Mouse (Mus musculus): ENCODE results near the gene Unc79. TPM values are rescaled to one million over a fixed set of nuclear protein-coding genes. Genes with fewer than 3 reads are reported as not detected.

The Unc79 gene
- polyA plus RNA-seq, 1 experiment from 2014 or later = 4.0 TPM

DNA sequence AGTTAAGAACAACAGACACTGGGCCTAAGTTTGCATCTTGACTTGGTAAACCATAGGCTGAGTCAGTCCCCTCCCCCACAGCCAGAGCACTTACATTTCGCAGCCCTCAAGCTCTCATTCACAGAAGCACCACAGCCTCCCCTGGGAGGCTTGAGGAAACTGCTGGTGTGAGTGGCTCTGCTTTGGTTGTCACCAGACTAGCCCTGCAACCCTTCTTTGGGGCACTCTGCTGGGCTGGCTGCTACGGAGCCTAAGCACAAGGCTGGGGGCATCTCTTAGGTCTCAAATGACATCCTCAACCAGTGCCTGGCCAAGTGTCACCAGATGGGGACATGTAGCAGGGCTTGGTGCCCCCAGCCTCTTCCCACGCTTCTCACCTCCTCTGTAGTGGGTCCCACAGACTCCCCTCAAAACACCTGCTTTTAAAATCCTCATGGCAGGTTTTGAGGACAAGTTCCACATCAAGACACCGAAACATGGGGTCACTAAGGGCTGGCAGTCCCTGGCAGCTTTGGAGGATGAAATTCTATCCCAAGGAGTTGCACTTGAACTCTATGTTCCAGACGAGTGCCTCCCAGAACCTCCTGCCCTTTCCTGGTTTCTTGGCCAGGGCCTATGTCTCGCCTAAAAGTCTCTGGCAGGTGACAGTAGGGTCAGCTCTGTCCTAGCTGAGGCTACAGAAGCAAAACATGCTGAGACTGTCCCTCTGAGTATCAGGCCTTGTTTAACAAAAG lies 267.4 kb downstream of the Unc79 start:
- Histone ChIP-seq H3K27me3 (replicated peaks) (no peaks in the 10 kb centered on the region), H3K9ac (no peak overlapping the region), H3K4me1 (peaks cover 25% of the 10 kb centered on the region), H3K9me3 (no peaks in the 10 kb centered on the region), H3K4me2 (replicated peaks) (no peak overlapping the region), H3K27ac (no peak overlapping the region), H3K4me3 (no peak overlapping the region), H3K36me3 (no peaks in the 10 kb centered on the region)
- 0 out of 2 replicates have a peak, but pooled peaks have one; percentile 15 for ATAC-seq (ENCODE audit: low FRiP score, low read depth)
- WGBS = 74% methylated on average over 6 of the region's 6 CpGs

DNA sequence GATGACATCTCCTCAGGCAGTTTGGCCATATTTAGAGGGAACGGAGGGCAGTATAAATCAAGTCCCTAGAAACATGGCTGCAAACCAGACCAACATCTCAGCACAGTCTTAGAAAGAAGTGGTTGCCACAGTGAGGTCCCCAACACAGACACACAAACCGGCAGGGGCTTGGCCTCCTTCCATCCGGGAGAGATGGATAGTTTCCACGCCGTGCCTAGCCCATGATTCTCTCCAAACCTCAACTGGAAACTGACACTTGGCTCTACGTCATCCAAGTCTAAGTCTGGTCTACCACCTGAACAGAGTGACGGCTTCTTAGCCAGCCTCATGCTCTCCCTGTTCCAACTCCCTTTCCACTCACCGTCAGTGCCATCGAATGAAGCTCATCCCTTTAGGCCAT lies 275.0 kb downstream of the Unc79 start:
- Histone ChIP-seq H3K27ac (no peak overlapping the region), H3K4me2 (replicated peaks) (no peak overlapping the region), H3K27me3 (replicated peaks) (no peaks in the 10 kb centered on the region; the same call in 1 of the 2 replicates), H3K4me1 (no peaks in the 10 kb centered on the region; the same call in 1 of the 2 replicates), H3K9me3 (no peaks in the 10 kb centered on the region), H3K9ac (no peak overlapping the region), H3K36me3 (no peaks in the 10 kb centered on the region), H3K4me3 (no peak overlapping the region)
- no peak for ATAC-seq (ENCODE audit: low FRiP score, low read depth)
- WGBS = 93% methylated on average over 9 of the region's 9 CpGs

DNA sequence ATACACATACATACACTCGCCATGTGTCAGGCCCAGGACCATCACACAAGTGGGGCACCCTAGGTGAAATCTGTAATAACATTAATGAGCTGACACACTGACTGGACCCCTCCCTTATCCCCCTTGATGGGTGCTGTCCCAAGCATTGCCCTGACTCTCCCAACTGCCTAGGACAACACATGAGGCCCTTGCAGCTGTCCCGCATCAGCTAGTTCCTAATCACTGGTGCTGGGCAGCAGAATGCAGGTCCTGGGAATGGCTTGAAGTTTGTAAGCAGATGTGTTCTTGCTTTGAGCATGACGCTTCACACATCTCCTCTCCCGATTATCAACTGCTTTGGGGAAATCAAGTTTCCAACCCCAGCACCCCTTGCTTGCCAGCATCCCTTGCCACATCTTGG lies 277.5 kb downstream of the Unc79 start:
- H3K9ac ChIP-seq = no peak overlapping the region
- no peaks in the 10 kb centered on the region for H3K36me3 ChIP-seq
- no peaks in the 10 kb centered on the region for H3K9me3 ChIP-seq
- no peak overlapping the region for H3K4me3 ChIP-seq
- no peaks in the 10 kb centered on the region; the same call in 1 of the 2 replicates for H3K27me3 ChIP-seq (replicated peaks)
- H3K4me1 ChIP-seq = no peaks in the 10 kb centered on the region; the same call in 1 of the 2 replicates
- 92% methylated on average over 4 of the region's 4 CpGs for WGBS
- no peak overlapping the region for H3K4me2 ChIP-seq (replicated peaks)
- ATAC-seq (ENCODE audit: low FRiP score, low read depth) = no peak
- H3K27ac ChIP-seq = no peak overlapping the region

DNA sequence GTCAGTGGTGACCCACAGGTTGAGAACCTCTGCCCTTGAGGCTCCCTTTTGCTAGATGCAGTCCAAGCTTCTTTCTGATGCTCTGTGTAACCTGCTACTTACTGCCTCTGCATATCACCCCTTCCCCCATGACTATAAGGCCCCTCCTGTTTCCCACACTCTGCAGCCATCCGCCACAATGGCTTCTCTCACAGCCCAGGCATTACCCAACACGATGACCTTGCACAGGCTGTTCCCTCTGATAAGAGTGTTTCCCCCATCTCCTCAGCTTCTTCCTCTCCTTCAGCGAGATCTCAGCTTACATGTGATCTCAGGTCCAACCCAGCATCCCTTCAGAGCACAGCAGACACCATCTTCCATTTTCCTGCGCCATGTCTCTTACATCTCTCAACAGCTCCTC lies 280.4 kb downstream of the Unc79 start:
- ATAC-seq (ENCODE audit: low FRiP score, low read depth) = no peak
- no peak overlapping the region for H3K4me2 ChIP-seq (replicated peaks)
- H3K4me3 ChIP-seq = no peak overlapping the region
- WGBS = 86% methylated on average over 4 of the region's 4 CpGs
- no peaks in the 10 kb centered on the region for H3K4me1 ChIP-seq
- no peaks in the 10 kb centered on the region for H3K36me3 ChIP-seq
- H3K27ac ChIP-seq = no peak overlapping the region
- H3K9me3 ChIP-seq = no peaks in the 10 kb centered on the region
- H3K27me3 ChIP-seq (replicated peaks) = no peaks in the 10 kb centered on the region; the same call in 1 of the 2 replicates
- no peak overlapping the region for H3K9ac ChIP-seq

Small RNA genes lying within 50 kb of the gene (microRNA-seq; reads per million reads assigned to microRNA genes)
- gene Gm44324 = not detected

Other genes with a start within 250 kb of the Unc79 start
- gene Itpk1, start 243.9 kb upstream of the Unc79 start, polyA plus RNA-seq (2016; fragmentation: Nextera tagmentation; extraction: Ambion mirVana) = 24.7 and 28.0 TPM in 2 replicates
- gene Moap1, start 205.2 kb upstream of the Unc79 start, polyA plus RNA-seq (2016; fragmentation: Nextera tagmentation; extraction: Ambion mirVana) = 38.4 and 42.9 TPM in 2 replicates
- 11.6 and 11.7 TPM in 2 replicates for gene Tmem251, start 205.1 kb upstream of the Unc79 start, polyA plus RNA-seq (2016; fragmentation: Nextera tagmentation; extraction: Ambion mirVana)
- gene Gm28051, start 191.1 kb upstream of the Unc79 start, polyA plus RNA-seq (2016; fragmentation: Nextera tagmentation; extraction: Ambion mirVana) = not detected in 2 replicates
- gene Gon7, start 191.1 kb upstream of the Unc79 start, polyA plus RNA-seq (2016; fragmentation: Nextera tagmentation; extraction: Ambion mirVana) = 43.7 and 44.1 TPM in 2 replicates
- 46.9 and 48.1 TPM in 2 replicates for gene Ubr7, start 190.9 kb upstream of the Unc79 start, polyA plus RNA-seq (2016; fragmentation: Nextera tagmentation; extraction: Ambion mirVana)
- gene Gm20604, start 190.2 kb upstream of the Unc79 start, polyA plus RNA-seq (2016; fragmentation: Nextera tagmentation; extraction: Ambion mirVana) = 30.5 and 31.7 TPM in 2 replicates
- gene Btbd7, start 70.4 kb upstream of the Unc79 start, polyA plus RNA-seq (2016; fragmentation: Nextera tagmentation; extraction: Ambion mirVana) = 21.8 and 22.8 TPM in 2 replicates
- not detected in 2 replicates for gene Cox8c, start 49.5 kb upstream of the Unc79 start, polyA plus RNA-seq (2016; fragmentation: Nextera tagmentation; extraction: Ambion mirVana)

Measured in neural tube, embryonic 12.5 days (tissue).